Mouse (Mus musculus) naive thymus-derived CD4-positive, alpha-beta T cell, adult 2 months (primary cell): ENCODE data around the gene Picalm.
A peak's percentile ranks its signal among the peaks of the same experiment; 100 is the strongest.

ENCODE experiments used
- DNase-seq: peaks from one replicate; pipeline ENCODE4 v3.0.0-alpha.2; 2011; ENCODE audit warnings: low read depth

The Picalm gene

GRCm38 (mm10) chr7:90129732-90130392 lies at the start of gene Picalm:
Gene Picalm (plus strand): TSS chr7:90130213.
- peak; percentile 98 for DNase-seq

DNA sequence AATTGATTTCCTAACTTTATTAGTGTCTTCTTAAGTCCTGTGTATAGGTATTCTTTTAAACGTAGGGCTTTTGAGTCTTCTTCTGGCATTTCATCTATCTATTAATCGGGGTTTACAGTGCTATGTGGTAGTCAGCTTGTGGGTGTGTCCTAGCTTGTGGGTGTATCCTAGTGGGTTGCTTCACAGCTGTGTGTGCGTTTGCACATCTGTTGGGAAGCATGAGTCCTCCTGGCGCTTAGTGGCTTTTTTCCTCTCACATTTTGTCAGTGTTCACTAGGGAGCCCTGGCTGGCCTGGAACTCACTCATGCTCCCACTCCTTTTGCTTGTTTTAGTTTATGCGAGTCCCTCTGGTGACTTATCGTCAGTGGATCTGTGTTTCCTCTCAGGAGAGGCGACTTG lies 46.2 kb upstream of the Picalm start:
- DNase-seq = no peak

- DNase-seq = no peak
Observed at GRCm38 (mm10) chr7:90084531-90084930, 45.5 kb upstream of the Picalm start.

DNA sequence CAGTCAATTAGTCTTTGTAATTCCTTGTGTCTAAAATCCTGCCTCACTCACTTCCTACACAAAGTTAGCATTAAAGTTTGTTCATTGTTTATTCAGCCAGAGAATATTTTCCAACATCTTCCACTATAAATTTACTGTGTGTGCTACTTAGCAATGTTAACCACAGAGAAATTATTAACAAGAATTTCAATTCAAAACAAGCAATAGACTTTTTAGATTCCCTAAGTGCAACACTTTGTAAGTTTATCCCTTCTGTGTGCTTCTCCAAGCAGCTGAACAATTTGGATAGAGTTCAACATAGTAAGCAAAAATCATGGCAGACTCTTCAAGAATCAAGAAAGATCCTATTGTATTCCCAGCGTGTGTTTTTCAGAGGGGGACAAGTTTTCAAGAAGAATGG lies 44.3 kb upstream of the Picalm start:
- no peak for DNase-seq

DNA sequence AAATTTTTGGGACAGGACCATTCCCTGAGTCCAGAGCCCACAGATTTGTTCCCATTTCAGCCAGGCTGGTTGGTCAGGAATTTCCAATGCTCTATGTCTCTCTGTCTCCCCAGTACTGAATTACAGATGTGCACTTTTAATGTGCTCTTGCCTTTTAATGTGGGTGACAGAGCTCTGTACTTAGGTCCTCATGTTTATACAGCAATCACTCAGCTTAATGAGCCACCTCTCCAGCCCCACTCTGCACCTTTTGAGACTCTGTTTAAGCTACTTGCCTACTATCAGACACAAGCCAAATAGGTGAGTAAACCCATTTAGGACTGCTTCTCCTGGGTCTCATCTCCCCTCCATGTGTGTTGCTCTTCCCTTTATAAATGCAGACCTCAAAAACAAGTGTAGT lies 43.2 kb upstream of the Picalm start:
- DNase-seq = no peak

DNA sequence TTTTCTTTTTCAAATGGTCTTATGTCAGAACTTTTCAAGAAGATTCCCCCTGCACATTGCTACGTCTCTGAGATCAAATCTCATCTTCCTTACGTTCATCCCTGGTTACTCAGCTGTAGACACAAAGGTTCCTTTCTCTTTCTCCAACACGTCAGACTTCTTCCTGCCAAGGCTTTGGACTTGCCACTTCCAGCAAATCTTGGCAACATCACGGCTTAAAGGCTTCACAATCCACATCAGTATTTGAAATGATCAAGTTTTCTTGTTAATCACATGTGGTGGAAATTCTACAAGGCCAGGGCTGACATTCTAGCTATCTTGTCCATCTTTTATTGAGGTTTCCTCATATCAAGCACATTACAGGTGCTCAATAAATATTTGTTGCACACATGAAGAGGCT lies 39.0 kb upstream of the Picalm start:
- no peak for DNase-seq

- DNase-seq = no peak
Observed at GRCm38 (mm10) chr7:90091756-90092155, 38.3 kb upstream of the Picalm start.

DNA sequence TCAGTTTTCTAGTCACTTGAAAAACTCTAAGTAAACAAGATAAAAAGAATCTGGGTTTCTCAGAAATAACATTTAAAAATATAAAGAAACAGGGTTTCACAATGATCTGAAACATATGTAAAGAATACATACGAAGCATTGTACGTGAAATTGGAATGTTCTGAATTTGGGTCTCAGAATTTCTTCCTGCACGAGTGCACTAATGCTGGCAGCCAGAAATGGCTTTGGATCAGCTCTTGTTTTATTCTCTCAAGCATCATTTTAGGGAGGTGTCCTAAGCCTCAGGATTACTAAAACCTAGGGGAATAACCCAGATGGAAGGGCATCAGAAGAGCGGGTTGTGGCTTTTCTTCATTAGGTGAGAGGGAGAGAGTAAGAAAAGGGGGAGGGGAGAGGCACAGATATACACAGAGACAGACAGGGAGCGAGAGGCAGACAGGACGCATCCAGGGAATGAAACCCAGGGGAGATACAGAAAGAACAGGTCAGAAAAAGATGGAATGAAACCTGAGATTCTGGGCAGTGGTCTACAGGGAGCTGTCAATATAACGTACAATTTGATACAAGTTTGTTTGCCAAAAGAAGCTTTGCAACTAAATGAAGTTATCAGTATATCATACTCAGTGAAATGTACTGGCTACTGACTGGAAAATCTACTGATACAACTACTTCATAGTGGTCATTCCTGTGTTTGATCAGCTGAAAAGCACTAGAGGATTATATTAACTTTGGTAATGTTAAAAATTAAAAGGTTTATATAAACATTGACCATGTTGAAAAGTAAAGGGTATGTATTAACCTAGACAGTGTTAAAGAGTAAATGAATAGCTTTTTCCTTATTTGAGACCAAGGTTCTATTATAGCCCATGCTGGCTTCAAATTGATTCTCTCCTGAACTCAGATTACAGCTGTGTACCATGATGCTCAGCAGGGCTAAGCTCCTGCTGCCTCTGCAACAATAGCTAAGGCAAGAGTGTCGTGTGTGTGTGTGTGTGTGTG lies 37.3 kb upstream of the Picalm start:
- no peak for DNase-seq

GRCm38 (mm10) chr7:90095097-90095496 lies 34.9 kb upstream of the Picalm start:
- DNase-seq = no peak

DNA sequence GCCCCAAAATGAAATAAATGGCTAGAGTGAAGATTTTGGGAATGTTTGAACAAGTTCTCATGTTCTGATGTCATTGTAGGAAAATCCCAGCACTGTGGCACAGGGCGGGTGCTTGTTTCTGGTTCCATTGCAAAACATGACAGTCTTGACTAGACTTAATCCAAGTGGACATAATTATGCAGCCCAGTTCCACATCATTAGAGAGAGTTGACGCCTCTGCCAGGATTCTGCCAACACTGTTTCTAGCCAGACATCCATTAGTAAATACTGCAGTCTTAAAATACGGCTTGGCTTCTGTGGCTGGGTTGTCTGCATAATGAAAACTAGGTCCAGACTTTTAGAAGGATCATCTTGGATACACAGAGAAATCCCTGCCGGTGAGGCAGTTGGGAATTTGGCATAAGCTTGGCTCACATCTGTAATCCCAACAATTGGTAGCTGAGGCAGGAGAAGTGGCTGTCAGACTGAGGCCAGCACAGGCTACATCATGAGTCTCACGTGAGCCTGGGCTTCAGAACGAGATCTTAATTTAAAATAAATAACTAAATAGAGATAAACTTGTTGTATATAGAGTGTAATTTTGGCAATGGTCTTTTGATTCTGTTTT lies 34.1 kb upstream of the Picalm start:
- no peak for DNase-seq

- DNase-seq = no peak
Observed at GRCm38 (mm10) chr7:90096609-90097008, 33.4 kb upstream of the Picalm start.

DNA sequence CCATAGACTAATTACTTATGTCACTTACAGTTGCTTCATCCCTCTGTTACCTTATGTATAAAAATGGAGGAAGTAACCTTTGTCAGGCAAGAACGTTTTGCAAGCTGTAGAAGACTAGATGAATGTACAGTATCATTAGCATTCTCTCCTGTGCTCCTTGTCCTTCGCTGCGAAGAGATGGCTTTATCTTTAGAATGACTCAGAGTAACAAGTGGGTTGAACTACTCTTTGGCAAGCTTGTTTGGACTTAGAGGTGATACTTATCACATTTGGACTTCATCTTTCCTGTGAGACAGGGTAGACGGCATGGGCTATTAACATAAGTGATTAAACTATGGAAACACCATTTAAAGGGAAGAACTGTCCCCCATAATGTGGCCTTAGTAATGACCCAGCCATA lies 31.8 kb upstream of the Picalm start:
- no peak for DNase-seq

DNA sequence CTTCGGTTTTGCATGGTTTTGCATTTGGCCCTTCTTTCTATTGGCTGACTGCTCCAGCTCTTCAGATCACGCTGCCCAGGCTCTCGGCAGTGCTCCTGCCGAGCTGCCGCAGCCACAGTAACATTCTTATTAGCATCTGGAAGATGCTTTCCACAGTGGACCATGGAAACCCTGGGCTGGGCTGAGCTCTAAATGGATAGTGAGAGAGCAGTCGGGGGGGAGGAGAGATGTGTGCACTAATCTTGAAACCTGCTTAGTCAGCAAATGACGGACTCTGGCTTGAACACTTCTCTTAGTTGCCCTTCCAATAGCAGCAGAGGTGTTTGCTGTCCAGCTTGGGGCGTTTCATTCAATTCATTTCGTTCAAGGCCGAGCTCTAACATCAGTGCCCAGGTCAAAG lies 30.8 kb upstream of the Picalm start:
- no peak for DNase-seq

- no peak for DNase-seq
Observed at GRCm38 (mm10) chr7:90100614-90101160, 29.3 kb upstream of the Picalm start.

DNA sequence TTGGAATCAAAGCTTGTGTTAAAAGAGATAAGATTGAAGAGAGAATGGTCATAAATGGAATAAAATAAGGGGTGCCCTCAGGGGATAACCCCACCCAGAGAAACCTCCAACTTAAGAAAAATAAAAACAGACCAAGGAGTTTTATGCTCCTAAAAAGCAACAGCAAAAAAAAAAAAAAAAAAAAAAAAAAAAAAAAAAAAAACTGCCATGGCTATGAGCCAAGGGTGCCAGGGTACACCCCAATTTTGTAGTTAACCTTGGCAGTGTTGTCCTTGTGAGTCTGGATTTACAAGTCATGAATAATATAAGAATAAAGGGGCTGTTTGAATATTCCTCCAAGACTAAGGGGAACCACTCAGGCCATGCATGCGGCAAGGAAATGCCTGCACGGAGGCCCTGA lies 13.9 kb upstream of the Picalm start:
- no peak for DNase-seq

GRCm38 (mm10) chr7:90120106-90120505 lies 9.9 kb upstream of the Picalm start:
- DNase-seq = no peak

DNA sequence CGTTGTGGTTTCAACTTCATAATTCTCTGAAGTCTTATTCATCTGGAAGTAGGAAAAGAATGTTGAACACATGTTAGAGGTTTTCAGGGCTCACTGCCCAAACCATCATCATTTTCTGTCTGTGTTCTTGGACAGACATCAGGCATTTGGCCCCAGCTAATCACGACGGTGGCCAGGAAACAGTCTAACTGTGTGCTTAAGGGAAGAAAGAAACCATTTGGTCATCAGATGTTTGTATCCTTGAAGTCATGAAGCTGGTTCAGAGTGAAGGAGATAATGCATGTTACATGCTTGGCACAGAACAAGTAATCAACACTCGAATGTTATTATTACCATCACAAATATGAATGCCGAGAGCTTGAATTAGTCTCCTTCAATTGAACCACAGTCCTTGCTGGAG lies 5.0 kb upstream of the Picalm start:
- no peak for DNase-seq

DNA sequence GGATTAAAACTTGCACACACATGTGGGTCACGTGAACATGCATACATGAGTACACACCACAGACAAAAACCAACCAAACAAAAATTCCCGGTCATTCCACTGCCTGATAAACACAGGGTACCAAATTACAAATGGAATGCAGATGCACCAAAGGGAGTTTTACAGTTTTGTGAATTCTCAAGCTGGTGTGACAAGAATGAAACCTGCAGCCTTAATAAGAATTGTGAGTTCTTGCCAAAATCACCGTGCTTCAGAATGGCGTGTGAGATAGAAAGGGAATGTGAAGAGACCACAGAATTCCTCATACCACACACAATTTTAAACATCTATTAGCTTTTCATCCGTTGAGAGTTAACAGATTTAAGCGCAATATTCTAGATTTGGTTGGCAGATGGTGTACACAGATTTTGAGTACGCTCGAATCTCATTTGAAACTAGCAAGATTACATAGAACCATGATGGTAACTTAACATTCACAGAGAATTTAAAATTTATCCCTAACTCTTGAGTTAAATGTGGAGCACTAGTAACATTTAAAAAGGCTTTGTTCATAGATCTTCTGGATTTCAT lies 1.3 kb upstream of the Picalm start:
- DNase-seq = no peak

DNA sequence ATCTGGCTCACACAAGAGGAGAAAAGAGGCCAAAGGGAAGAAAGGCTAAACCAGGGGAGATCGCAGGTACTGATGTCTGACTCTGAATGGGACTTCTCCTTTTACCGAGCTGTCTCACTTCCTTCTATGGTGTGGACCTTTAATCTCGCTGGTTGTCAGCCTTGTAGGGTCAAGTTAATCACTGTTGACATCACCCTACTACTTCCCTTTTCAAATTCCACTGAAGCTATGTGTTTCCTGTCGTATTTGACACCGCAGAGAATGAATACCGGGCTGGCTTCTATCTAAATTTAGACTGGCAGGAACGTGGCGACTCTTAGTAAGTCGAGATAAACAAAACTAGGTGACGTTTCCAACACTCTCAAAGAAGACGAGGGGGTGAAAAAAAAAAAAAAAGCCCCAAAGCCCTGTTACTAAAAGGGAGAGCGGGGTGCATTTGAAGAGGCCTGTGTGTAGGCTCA lies 712 bp upstream of the Picalm start:
- peak; percentile 85 for DNase-seq

GRCm38 (mm10) chr7:90130501-90131375 lies 725 bp downstream of the Picalm start:
- DNase-seq = peak; percentile 67

DNA sequence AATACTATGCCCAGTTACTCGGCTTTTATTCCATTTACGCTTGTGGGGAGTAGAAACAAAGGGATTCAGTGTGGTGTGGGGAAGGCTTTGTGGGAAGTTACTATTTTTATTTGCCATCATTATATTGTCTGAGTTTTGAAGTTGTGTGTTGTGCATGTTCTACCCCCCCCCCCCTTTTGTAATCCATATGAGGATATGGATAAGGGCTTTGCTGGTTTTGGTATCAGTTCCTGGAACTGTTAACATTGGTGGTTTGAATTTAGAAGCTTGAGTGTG lies 1.3 kb downstream of the Picalm start:
- DNase-seq = no peak
